Mouse (Mus musculus): ENCODE measurements around the gene 1810055G02Rik. TPM values are rescaled to one million over a fixed set of nuclear protein-coding genes. Genes with fewer than 3 reads are reported as not detected.
A peak's percentile ranks its signal among the peaks of the same experiment; 100 is the strongest.

Gene 1810055G02Rik
- total RNA-seq, 2 experiments from 2014 or later: 20.9 to 45.9 TPM

- peak; percentile 42 for DNase-seq
These were observed 13.1 kb upstream of the 1810055G02Rik start for GRCm38 (mm10) chr19:3695006-3695405.

- DNase-seq: peak; percentile 85
These were observed 12.6 kb upstream of the 1810055G02Rik start for GRCm38 (mm10) chr19:3695471-3695870.

DNA sequence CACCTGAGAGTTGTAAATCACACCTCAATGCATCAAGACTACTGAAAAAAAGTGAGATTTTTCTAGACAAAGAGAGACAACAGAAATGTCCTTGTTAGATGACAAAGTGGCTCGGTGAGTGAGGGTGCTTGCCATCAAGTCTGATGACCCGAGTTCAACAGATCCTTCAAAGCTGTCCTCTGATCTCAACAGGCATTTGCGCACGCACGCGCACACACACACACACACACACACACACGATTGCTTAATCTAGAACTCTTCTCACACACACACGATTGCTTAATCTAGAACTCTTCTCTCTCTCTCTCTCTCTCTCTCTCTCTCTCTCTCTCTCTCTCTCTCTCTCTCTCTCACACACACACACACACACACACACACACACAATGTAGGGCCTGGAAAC lies 12.1 kb upstream of the 1810055G02Rik start:
- DNase-seq: no peak

DNA sequence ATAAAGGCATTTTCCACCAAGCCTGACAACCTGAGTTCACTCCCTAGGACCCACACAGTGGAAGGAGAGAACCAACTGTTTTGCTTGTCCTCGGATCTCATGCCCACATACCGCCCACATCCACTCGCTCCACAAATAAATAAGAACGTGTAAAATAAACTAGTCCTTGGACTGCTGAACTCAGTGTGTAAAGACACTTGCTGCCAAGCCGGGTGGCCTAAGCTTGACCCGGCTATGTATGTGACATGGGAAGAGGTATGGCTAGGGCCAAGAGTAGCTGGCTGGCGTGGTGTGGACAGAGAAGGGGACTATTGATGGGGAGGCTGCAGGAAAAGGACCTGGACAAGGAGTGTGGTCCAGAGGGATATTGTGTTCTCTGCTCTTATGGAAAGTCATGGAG lies 10.1 kb upstream of the 1810055G02Rik start:
- DNase-seq: no peak

GRCm38 (mm10) chr19:3699508-3700438 lies 8.3 kb upstream of the 1810055G02Rik start:
- peak; percentile 84 for DNase-seq

DNA sequence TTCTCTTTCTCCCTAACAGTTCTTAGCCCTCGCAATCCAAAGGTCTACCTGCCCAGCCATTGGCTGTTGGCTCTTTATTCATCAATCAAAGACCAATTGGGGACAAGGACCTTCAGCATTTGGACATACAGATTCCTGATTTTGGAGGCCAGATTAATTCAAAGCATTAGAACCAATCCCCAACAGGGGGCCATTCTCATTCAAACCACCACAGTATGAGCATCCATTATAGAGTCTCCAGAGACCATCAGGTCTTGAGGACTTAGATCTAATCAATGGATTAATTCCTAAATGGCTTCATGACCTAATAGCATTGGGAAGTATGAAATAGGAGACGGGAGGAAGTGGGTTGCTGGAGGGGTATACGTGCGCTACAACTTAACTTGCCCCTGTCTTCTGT lies 5.6 kb upstream of the 1810055G02Rik start:
- DNase-seq: no peak

GRCm38 (mm10) chr19:3706258-3706657 lies 1.8 kb upstream of the 1810055G02Rik start:
- DNase-seq: no peak

- DNase-seq: no peak
These were observed 540 bp upstream of the 1810055G02Rik start for GRCm38 (mm10) chr19:3707553-3707952.

DNA sequence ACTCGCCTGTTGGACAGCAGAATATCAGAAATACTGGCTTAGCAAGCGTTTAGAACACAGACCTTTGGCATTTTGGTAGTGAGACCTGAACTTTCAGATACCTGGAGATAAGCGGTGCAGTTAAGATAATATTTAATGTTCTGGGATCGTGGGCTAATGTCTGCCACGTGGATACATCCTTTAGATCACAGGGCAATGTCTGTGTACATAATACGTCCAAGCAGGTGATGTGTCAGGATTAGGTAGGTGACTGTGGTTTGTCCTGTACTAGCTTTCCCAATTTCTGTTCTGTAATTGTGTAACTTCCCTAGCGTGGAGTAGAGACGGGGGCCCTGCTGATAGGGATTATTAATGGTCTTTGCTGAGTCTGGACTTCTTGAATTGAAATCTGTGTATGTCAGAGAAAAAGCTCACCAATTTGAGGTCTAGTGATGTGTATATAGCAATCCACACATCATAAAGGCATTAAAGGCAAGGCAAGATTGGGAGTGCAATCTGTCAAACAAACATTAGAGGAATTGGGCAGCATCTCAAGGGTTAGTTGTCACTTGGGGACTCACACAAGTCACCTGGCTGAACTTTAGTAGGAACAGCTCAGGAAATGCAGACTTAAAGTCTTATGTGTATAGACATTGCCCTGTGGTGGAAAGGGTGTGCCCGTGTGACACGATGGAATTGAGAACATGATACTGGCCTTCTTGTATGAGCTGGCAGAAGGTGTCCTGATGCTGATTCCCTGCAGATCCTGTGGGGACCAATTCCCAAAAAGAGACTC lies 1.1 kb downstream of the 1810055G02Rik start:
- no peak for DNase-seq

DNA sequence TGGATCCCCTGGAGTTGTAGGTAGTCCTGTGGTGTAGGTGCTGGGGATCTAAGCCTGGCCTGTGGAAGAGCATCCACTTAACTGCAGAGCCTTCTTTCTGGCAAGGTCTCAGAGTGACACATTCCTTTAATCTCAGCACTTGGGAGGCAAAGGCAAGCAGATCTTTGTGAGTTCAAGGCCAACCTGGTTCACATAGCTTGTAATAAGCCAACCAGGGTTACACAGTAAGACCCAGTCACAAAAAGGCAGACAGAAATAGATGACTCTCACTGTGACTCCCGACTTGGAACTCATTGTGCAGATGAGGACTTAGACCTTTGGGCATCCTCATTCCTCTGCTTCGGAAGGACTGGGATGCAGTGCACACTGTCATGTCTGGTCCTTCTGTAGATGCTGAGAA lies 2.3 kb downstream of the 1810055G02Rik start:
- DNase-seq: no peak

- DNase-seq: no peak
These were observed 6.3 kb downstream of the 1810055G02Rik start for GRCm38 (mm10) chr19:3714381-3714780.

DNA sequence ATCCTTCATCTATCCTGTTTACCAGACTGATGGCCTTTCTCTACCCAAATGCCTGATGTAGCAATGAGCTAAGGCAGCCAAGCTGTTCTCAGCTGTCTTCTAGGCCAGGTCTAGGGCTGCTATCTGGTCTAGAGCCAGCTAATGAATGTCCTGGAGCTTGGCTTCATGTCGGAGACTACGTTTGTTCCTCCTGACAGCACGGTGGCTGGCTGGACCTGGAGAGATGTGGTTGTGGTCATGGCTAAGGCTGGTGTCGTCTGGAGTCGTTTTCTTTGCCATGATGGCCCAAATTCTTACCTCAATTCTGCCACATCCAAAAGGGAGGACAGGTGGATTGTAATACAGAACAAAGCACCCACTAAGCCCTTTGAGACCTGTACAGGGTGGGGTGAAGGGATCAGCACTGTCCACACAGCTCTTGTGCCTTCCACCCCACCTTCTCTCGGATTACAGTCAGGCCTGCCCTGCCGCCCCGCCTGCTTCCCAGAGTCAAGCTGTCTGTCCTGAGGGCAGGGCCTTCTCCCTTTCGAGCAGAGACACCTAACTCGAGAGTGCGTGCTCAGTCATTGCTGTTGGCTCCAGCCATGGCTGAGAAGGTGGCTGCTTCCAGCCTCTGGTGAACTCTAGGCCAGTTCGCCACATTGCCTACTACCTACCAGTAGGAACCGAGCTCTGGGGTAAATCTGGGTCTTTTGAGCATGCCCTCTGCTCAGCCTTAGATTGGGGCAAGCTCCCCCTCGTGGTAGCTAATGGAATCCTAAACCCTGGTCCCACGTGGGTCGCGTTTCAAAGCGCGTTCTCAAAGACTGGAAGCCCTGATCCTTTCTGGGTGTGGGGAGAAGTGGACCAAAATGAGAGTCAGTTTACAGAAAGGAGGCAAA lies 10.6 kb downstream of the 1810055G02Rik start:
- peak; percentile 81 for DNase-seq

DNA sequence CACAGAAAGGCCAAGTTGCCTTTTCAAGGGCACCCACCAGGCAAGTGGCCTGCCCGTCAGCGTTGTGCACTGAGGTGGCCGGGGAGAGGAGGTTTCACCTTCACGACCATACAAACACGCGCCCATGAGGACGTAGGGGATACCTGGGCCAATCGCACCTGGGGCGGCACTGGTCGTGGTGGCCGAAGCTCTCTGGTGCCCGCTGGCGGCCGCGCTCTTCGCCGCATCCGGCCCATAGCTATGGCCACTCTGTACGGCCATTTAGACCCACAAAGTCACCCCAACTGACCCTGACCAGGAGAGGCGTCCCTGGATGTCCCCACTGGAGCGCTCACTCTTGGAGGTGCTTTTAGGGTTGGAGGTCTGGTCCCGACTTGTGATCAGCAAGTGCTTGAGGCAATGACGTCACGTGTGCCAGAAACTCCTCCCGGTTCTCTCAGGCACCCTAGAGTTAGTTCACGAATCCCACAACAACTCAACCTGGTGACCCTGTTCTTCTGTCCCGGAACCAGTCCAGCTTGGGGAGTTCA lies 11.3 kb downstream of the 1810055G02Rik start:
- DNase-seq: peak; percentile 83

DNA sequence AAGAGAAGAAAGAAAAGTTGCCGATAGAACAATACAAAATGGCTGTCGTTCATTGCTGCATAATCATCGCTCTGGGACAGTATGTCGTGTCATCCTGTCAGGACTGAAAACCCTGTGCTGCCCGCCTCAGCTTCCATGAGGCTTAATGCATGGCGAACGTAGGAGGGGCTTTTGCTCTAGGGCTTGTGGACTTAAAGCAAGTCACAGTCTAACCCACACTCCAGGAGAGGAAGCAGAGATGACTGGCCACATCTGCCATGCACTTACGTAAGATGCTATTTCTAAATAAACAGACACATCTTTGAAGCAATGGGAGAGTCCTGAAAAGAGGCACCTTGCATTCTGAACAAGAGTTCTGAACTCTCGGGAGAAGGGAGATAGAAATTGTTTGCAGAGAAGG lies 15.1 kb downstream of the 1810055G02Rik start:
- DNase-seq: no peak

- peak; percentile 46 for DNase-seq
These were observed 15.8 kb downstream of the 1810055G02Rik start for GRCm38 (mm10) chr19:3723904-3724303.

GRCm38 (mm10) chr19:3724779-3725178 lies 16.7 kb downstream of the 1810055G02Rik start:
- peak; percentile 81 for DNase-seq

GRCm38 (mm10) chr19:3728901-3729300 lies 20.8 kb downstream of the 1810055G02Rik start:
- DNase-seq: no peak

DNA sequence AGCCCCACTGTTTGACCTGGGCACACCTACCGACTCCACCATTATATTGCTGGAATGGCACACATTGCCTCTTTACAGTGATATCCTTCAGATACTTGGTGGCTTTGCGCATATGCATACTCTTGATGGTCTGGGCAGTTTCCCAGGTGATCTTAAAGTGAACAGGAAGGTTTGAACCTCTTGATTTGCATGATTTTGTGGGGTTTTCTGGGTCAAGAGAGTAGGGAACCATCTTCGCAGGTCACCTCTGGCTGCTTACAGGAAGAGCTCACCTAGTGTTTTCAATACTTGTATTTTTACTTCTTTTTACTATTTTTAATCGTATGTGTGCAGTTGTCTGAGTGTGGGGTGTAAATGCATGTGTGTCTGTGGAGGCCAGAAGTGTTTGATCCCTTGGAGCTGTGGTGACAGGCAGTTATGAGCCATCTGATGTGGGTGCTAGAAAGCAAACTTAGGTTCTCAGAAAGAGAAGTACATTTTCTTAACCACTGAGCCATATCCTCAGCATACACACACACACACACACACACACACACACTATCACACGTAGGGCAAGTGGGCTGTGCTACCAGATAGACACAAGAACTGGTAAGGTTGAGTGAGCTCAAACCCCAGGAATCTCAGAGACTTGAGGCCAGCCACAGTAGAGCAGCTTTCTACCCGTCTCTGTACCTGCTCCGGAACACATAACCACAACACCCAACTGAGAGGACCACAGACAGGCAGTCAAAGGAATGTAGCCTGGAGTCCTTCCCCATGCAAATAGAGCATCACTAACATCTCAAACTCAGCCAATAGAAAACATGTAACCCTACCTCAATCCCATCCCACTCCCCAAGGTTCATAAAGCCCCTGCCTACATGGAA lies 22.9 kb downstream of the 1810055G02Rik start:
- DNase-seq: no peak

DNA sequence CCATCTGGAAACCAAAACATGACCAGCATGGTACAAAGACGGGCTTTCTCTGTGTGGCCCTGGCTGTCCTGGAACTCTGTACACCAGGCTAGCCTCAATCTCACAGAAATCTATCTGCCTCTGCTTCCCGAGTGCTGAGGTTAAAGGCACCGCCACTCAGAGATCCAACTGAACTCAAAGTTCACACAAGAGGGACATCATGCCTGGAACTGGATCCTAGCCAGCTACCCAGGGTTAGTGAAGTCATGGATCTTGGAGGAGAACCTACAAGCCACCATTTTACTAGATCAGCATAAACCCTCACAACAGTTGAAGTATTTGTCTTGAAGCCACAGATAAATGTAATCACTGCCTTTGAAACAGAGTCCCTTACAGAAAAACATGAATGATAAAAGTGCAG lies 27.9 kb downstream of the 1810055G02Rik start:
- no peak for DNase-seq

GRCm38 (mm10) chr19:3739650-3740049 lies 31.6 kb downstream of the 1810055G02Rik start:
- DNase-seq: no peak

GRCm38 (mm10) chr19:3742716-3743115 lies 34.6 kb downstream of the 1810055G02Rik start:
- no peak for DNase-seq

Measured in adrenal gland, postnatal 10 days (tissue).